Mouse (Mus musculus) liver, postnatal 0 days (tissue): ENCODE measurements around the gene Cacna1i. TPM values are rescaled to one million over a fixed set of nuclear protein-coding genes. Genes with fewer than 3 reads are reported as not detected.
A peak's percentile ranks its signal among the peaks of the same experiment; 100 is the strongest.

Experiments used
- ATAC-seq: fragments of 200-750 bp; cut with Nextera tagmentation; 2 replicates; pipeline ENCODE4 v1.8.0; 2017; ENCODE audit warnings: mild to moderate bottlenecking, moderate library complexity
- DNase-seq: peaks from one replicate; pipeline ENCODE4 v3.0.0-alpha.2; 2016
- H3K27ac ChIP-seq: fragments of 300-500 bp; sonication (generic); 2 replicates; pipeline ENCODE4 v1.5.1; 2014; ENCODE audit warnings: antibody characterized with exemption, moderate library complexity, mild to moderate bottlenecking, low read depth
- H3K27me3 ChIP-seq: fragments of 300-500 bp; sonication (generic); 2 replicates; pipeline ENCODE4 v1.6.1; 2014; ENCODE audit warnings: low read length, control low read depth, mixed read lengths; ENCODE audit not compliant: insufficient read depth
- H3K36me3 ChIP-seq: fragments of 300-500 bp; sonication (generic); replicated peaks from 2 replicates; pipeline ENCODE4 v1.6.1; 2014; ENCODE audit warnings: mild to moderate bottlenecking, control low read depth, low read length, moderate library complexity, mixed read lengths; ENCODE audit not compliant: insufficient read depth
- H3K4me1 ChIP-seq: fragments of 300-500 bp; sonication (generic); 2 replicates; pipeline ENCODE4 v1.6.1; 2014; ENCODE audit warnings: antibody characterized with exemption, mild to moderate bottlenecking, control low read depth; ENCODE audit not compliant: insufficient read depth
- H3K4me2 ChIP-seq: fragments of 300-500 bp; sonication (generic); 2 replicates; pipeline ENCODE4 v1.6.1; 2014; ENCODE audit warnings: low read depth, mild to moderate bottlenecking, low read length, moderate library complexity, mixed read lengths
- H3K4me3 ChIP-seq: fragments of 300-500 bp; sonication (generic); 2 replicates; pipeline ENCODE4 v1.5.1; 2014; ENCODE audit warnings: low read depth, low read length
- H3K9ac ChIP-seq: fragments of 300-500 bp; sonication (generic); replicated peaks from 2 replicates; pipeline ENCODE4 v1.6.1; 2014; ENCODE audit warnings: mild to moderate bottlenecking, moderate library complexity
- H3K9me3 ChIP-seq: fragments of 300-500 bp; sonication (generic); 2 replicates; pipeline ENCODE4 v1.6.1; 2016; ENCODE audit warnings: mild to moderate bottlenecking, control low read depth, low read length, mixed read lengths
- CTCF ChIP-seq: sonication (generic); IDR thresholded peaks from 2 replicates; pipeline ENCODE4 v1.5.1; 2016; ENCODE audit warnings: antibody characterized with exemption, low read depth
- EP300 ChIP-seq: IDR thresholded peaks from 2 replicates; pipeline ENCODE4 v1.6.1; 2016; ENCODE audit warnings: antibody characterized with exemption, low read depth, mild to moderate bottlenecking
- WGBS: fragments of 180-500 bp; shearing (Covaris S2); extraction: QIAGEN DNeasy Blood & Tissue Kit; methylation state at CpG from one replicate; pipeline ENCODE4 v1.1.7; 2014; ENCODE audit not compliant: insufficient replicate concordance; 5-methylcytosine and 5-hydroxymethylcytosine counted together
- polyA plus RNA-seq: library from polyadenylated mRNA; unstranded; fragments of >200 nt; fragmentation: Nextera tagmentation; extraction: Ambion mirVana; gene quantifications from 2 replicates; pipeline ENCODE4 v1.2.1, GENCODE M21; 2015

Cacna1i gene
- polyA plus RNA-seq, 1 experiment from 2014 or later, result not detected

- no peaks in the 10 kb centered on the region for H3K9me3 ChIP-seq
- H3K4me1 ChIP-seq, result no peaks in the 10 kb centered on the region
- DNase-seq, result no peak
- no peak overlapping the region for H3K4me2 ChIP-seq
- H3K9ac ChIP-seq, result no peak overlapping the region
- no peaks in the 10 kb centered on the region for H3K27me3 ChIP-seq
- ATAC-seq, result no peak
- no peak for TF ChIP-seq EP300
- no peak for TF ChIP-seq CTCF
- H3K36me3 ChIP-seq, result no peaks in the 10 kb centered on the region
- 81% methylated on average over 7 of the region's 7 CpGs for WGBS
- no peak overlapping the region for H3K27ac ChIP-seq
- H3K4me3 ChIP-seq, result no peak overlapping the region
Observed at GRCm38 (mm10) chr15:80346510-80346909, 59.5 kb downstream of the Cacna1i start.

DNA sequence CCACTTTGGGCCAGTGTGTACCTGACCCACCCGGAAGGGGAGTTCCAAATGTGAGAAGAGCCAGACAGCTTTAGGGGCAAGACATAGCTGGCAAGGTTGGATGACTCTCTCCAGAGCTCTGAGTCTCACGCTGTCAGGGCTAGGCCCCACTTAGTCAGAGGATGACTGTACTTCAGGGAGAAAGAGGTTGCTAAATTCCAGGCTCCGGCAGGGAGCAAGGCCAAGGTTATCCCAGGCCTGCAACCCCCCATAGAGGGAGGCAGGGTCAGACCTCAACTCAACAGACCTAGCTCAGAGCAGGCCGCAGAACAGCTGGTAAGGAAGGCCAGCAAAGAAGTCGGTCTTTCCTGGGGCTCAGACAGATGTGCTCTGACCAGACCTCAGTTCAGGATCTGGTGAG is 63.4 kb downstream of the Cacna1i start:
- DNase-seq (no peak), ATAC-seq (no peak)
- no peak overlapping the region for H3K9ac ChIP-seq
- no peaks in the 10 kb centered on the region for H3K27me3 ChIP-seq
- H3K4me3 ChIP-seq, result no peak overlapping the region
- no peaks in the 10 kb centered on the region for H3K4me1 ChIP-seq
- TF ChIP-seq CTCF, result no peak
- H3K27ac ChIP-seq, result no peak overlapping the region
- 79% methylated on average over 5 of the region's 5 CpGs for WGBS
- no peaks in the 10 kb centered on the region for H3K9me3 ChIP-seq
- H3K36me3 ChIP-seq, result no peaks in the 10 kb centered on the region
- H3K4me2 ChIP-seq, result no peak overlapping the region

- Histone ChIP-seq H3K9me3 (no peaks in the 10 kb centered on the region), H3K4me1 (peaks cover 2% of the 10 kb centered on the region; the same call in 1 of the 2 replicates), H3K4me3 (no peak overlapping the region), H3K27ac (no peak overlapping the region), H3K4me2 (no peak overlapping the region), H3K27me3 (no peaks in the 10 kb centered on the region), H3K36me3 (no peaks in the 10 kb centered on the region), H3K9ac (no peak overlapping the region)
- TF ChIP-seq CTCF (no peak), EP300 (no peak)
- DNase-seq, result no peak
- no peak for ATAC-seq
- 88% methylated on average over 19 of the region's 19 CpGs for WGBS
Observed at GRCm38 (mm10) chr15:80358798-80359197, 71.8 kb downstream of the Cacna1i start.

- Histone ChIP-seq H3K27ac (no peak overlapping the region), H3K36me3 (no peaks in the 10 kb centered on the region), H3K4me2 (no peak overlapping the region), H3K9me3 (no peaks in the 10 kb centered on the region), H3K4me1 (peaks cover 4% of the 10 kb centered on the region; the same call in 1 of the 2 replicates), H3K4me3 (no peak overlapping the region), H3K27me3 (no peaks in the 10 kb centered on the region), H3K9ac (no peak overlapping the region)
- no peak for TF ChIP-seq CTCF
- TF ChIP-seq EP300, result no peak
- ATAC-seq (no peak), DNase-seq (no peak)
- WGBS, result 84% methylated on average over 15 of the region's 15 CpGs
Observed at GRCm38 (mm10) chr15:80361780-80362508, 74.9 kb downstream of the Cacna1i start.

DNA sequence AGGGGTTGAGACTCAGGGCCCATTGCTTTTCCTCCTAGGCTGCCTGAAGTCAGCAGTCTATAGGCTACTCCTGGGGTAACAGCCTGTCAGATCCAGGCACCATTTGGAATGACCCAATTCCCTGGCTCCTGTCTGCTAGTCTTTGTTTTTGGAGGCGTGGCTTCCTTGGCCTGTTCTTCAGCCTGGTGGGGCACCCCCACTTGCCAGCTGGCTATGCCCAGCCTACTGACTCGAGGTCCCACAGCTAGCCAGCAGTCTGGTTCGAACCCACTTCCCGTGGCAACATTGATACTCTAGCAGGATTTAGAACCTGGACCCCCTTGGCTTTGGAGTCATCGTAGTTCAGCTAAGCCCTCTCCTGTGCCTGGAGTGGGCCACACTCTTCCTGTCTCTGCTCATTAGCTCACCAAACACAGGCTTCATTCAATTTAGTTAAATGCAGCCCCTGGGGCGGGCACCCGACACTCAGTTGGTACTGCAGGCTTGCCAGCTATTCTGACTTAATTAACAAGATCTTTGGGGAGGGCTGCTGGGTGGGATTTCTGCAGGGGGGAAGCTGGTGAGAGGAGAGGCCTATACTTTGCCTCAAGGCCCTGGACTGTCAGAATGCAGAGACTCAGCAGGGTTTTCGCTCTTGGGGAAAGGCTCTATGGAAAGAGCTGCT is 75.6 kb downstream of the Cacna1i start:
- Histone ChIP-seq H3K36me3 (no peaks in the 10 kb centered on the region), H3K27me3 (no peaks in the 10 kb centered on the region), H3K4me2 (no peak overlapping the region), H3K27ac (no peak overlapping the region), H3K9ac (no peak overlapping the region), H3K9me3 (no peaks in the 10 kb centered on the region), H3K4me1 (peaks cover 4% of the 10 kb centered on the region; the same call in 1 of the 2 replicates), H3K4me3 (no peak overlapping the region)
- no peak for DNase-seq
- TF ChIP-seq CTCF, result no peak
- 74% methylated on average over 8 of the region's 8 CpGs for WGBS
- no peak for ATAC-seq

- H3K4me2 ChIP-seq, result no peak overlapping the region
Observed at GRCm38 (mm10) chr15:80363821-80364715, 77.0 kb downstream of the Cacna1i start.

More at GRCm38 (mm10) chr15:80363821-80364715, 77.0 kb downstream of the Cacna1i start:
- Histone ChIP-seq H3K36me3 (no peaks in the 10 kb centered on the region), H3K4me1 (peaks cover 4% of the 10 kb centered on the region; the same call in 1 of the 2 replicates), H3K9me3 (no peaks in the 10 kb centered on the region), H3K4me3 (no peak overlapping the region), H3K27me3 (no peaks in the 10 kb centered on the region), H3K9ac (no peak overlapping the region), H3K27ac (no peak overlapping the region)
- ATAC-seq (peak; percentile 25; the same call in 1 of the 2 replicates), DNase-seq (no peak)
- no peak for TF ChIP-seq EP300
- 55% methylated on average over 13 of the region's 13 CpGs for WGBS
